Mouse (Mus musculus) G1E-ER4 (cell line): ENCODE results near the gene Lmtk2. TPM values are rescaled to one million over a fixed set of nuclear protein-coding genes. Genes with fewer than 3 reads are reported as not detected.

Experiments used
- GATA1 ChIP-seq: IDR thresholded peaks from one replicate; pipeline ENCODE4 v1.8.0; 2012; ENCODE audit warnings: low read length, inconsistent platforms
- polyA plus RNA-seq: library from polyadenylated mRNA; stranded (reverse); fragments of >175 nt; gene quantifications from 2 replicates; pipeline ENCODE4 v1.2.3, GENCODE M21; 2012

The Lmtk2 gene
- polyA plus RNA-seq, 1 experiment = 6.3 TPM

DNA sequence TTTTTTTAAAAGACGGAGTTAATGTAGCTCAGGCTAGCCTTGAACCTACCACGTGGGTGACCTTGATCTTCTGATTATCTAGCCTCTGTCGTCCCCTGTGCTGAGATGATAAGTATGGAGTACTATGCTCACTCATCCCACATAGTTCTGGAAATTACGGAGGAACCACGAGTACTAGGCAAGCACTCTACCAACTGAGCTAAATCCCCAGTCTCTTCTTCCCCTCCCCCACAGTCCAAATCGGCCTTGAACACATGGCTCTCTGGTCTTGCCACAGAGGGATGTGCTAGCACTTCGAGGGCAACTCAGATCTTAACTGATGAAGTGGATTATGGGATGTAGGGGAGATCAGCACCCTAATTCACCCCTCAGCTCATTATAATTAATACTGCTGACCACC, 117.8 kb downstream of the Lmtk2 start:
- TF ChIP-seq GATA1 = no peak

DNA sequence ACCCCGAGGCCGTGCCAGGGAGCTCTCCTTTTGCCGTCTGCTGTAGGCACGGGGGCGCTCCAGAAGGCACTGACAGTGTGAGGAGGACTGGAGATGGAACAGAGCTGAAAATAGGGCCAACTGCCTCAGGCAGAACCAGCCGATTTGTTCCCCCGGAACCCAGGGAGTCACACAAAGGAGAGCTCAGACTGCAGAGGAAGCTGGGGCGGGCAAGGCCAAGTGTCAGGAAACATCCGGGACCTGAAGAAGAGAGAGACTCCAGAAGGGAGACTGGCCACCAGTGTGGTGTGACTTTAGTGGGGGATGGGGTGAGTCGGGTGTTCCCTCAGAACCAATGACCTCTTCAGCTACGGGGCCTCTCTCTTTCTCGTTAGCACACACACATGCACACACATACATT, 119.1 kb downstream of the Lmtk2 start:
- TF ChIP-seq GATA1 = no peak

DNA sequence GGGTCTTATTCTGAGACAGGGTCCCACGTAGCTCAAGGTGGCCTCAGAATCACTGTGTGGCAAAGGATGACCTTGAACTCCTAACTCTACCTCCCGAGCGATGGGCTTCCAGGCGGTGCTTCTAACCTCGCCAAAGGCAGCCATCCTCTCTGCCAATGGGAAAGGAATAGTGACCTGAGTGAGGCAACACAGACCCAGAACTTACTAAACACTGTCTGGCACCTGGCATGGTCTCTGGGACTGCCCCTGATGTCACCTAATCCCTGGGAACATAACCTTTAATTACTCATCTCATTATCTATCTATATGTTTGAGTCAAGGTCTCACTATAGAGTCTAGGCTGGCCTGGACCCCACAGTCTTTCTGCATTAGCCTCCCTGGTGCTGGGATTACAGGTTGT, 119.7 kb downstream of the Lmtk2 start:
- no peak for TF ChIP-seq GATA1

DNA sequence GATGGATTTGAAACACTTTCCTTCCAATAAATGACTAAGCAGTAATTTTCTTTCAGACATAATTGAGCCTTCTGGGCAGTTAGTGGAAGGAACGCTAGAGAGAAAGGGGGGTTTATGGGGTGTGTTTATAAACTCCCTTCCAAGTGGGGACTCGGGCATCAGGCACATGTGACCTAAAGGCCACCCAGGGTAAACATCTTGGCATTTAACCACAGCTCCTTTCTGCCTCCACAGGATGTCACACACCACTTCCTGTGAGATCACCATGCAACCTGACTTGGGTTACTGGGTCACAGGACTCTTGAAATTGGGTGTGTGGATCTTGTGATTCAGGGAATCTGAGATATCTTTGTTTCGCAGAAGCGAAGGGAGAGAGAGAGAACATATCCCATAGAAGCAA, 121.1 kb downstream of the Lmtk2 start:
- TF ChIP-seq GATA1 = no peak

DNA sequence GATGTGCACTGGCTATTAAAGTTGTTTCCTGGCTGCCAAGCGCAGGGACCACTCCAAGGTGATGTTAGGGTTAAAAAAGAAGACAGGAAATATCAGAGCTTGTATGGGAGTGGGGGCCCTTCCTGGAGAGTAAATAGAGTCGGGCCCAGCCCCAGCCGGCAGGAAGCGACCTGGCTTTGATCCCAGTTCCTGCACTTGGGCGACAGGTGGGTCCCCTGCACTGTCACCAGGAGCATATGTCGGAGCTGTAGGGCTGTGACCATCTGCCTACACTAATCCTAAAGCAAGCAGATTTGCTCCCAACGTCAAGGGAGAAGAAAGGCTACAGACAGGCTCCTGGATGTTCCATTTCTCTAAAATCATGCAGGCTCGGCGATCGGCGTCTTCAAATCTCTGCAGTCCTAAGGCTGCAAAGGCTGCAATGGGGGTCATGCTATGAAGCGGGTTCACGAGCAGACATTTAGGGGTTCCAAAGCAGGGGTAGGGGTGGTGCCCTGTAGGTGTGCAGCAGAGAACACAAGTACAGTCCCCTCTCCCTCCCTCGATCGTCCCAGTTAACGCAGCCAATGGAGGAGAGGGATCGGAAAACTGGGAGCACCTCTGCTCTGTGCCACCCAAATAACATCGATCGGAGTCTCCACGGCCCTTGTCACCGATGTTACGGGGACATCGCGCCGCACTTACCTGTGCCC, 122.7 kb downstream of the Lmtk2 start:
- no peak for TF ChIP-seq GATA1

DNA sequence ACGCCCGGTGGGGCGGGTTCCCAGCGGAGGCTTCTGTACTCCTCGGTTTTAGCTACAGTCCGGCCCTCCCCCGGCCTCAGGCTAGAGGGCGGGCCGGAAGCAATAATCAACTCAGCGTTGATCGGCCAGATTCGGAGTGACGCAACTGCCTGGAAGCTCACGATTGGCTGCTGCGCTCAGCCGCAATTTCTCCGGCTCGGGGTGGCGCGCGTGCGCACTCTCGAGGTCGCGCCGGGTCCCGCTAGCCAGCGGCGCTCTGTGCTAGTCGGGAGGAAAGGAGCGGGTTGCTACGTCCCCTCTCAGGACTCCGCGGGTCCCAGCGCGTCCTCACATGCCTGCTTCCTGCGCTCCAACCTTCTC, 123.2 kb downstream of the Lmtk2 start, which contains the start of gene Tecpr1:
Gene Tecpr1, minus strand, starts transcription at position 113 of the 360 bp plus-strand sequence.
- TF ChIP-seq GATA1 = no peak

DNA sequence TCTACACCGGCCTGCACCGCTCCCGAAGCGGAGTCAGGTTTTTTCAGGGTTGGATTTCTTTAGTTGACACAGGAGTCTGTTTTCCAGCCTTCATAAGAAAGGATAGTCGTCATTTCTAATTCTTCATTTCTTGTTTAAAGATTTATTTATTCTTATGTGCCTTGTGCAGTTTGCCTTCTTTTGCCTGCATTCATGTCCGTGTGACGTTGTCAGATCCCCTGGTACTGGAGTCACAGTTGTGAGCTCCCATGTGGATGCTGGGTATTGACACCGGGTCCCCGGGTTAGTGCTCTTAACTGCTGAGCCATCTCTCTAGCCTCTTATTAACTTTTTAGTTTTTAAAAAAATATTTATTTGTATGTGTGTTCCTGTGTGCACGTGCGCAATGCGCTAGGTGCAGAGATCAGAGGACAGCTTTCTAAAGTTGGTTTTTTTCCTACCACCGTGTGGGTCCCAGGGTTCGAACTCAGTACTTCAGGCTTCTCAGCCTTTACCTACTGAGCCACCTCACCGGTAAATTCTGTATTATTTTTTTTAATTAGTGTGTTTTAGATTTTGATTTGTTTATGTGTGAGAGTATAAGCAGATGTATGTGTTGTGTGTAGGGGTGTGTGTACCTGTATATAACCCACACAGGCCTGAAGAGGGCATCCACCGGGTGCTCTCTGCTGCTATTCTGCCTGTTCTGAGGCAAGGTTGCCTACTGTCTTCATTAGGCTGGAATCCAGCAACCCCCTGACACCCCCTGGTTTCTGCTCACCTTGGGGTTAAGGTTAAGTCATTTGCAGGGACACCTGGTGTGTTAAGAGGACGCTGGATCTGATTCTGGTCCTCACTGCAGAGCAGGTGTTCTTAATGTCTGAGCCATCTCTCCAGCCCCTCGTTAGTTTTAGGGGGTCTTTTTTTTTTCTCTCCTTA, 123.9 kb downstream of the Lmtk2 start:
- no peak for TF ChIP-seq GATA1

DNA sequence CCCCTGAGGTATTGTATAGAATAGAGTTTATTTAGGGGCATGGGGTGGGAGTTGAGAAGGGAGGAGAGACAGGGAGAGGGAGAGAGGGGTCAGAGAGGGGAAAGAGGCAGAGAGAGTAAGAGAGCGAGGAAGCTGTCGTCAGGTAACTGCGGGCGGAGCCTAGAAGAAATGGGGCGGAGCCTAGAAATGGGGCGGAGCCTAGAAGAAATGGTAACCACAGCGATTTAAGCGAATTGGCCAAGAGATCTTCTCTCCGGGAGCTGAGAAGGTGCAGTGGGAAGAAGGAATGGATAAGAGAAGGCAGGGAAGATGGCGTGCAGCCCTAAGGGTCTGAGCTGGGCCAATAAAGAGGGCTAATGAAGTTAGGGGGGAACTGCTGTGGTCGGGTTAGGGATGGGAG, 126.0 kb downstream of the Lmtk2 start:
- no peak for TF ChIP-seq GATA1

DNA sequence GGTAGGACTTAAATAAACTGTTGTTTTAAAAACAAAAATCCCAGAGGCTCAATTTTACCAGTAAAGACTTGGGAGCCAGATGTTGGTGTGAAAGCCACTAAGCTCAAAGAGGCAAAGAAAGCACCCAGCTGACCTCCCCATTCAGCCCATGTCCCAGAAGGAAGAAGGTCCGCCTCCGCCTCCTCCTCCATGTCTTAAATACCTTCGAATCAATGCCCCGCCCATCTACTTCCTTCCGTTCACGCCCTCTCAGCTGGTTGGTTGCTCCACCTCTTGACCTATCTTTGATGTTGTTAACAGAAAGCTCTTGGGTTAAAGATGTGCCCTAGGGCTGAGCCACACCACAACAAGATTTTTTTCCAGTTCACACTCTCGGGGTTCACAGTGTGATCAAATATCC, 130.0 kb downstream of the Lmtk2 start:
- TF ChIP-seq GATA1 = no peak

DNA sequence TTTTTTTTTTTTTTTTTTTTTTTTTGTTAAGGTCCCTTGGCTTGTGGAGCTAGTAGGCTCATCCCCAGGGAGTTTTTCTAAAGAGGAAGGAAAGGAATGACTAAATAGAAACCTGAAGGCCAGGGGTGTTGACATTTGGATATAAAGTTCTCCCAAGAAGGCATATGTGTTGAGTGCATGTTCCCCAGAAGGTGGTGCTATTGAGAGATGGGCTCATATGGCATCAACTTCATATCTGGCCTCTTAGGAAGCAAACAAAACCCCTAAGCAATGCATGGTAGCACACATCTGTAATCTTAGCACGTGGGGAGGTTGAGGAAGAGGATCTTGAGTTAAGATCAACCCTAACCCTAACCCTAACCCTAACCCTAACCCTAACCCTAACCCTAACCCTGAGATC, 131.2 kb downstream of the Lmtk2 start:
- no peak for TF ChIP-seq GATA1

DNA sequence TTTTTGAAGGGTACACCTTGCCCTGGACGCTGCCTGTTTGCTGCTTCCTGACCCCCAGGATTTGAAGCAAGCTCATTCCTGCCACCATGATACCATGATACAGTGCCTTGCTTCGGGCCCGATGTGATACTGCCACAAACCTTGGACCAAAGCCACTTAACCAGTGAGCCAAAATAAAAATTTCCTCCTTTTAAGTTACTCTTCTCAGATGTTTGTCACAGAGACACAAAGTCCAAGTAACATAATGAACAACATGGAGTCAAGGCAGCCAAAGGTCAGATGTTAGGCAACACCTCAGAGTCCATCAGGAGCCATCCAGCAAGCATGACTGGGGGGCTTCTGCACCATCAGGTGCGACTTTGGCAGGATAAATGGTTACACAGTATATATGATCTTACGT, 132.3 kb downstream of the Lmtk2 start:
- TF ChIP-seq GATA1 = no peak

DNA sequence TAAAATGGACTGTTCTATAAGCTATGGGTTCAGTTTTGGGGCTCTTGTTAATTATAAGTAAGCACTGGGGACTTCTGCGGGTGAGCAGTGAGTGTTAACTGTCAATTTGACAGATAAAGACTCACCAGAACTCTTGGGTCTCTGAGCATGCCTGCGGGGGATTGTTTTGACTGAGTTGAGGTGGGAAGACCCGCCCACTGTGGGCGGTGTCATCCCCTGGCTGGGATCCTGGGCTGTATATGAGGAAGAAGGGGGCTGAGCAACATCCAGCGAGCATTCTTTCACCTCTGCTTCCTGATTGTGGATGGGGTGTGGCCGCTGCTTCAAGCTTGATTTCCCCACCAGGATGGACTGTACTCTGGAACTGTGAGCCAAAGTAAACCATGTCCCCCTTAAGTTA, 134.0 kb downstream of the Lmtk2 start:
- no peak for TF ChIP-seq GATA1

DNA sequence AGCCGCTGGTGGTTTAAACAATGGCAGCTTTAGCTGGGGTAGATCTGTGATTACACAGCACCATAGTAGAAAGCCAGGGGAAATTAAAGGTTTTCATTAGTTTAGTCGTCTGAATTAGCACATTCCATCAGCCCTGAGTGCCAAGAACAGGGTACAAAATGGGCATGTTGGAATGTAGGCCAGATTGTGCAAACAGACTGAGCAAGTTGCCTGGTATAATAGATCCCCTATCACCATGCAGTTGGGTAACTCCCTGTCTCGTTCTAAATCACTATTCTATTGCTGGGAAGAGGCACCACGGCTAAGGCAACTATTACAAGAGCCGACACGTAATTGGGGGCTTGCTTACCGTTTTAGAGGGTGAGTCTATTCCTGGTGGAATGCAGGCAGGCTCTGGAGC, 134.5 kb downstream of the Lmtk2 start:
- no peak for TF ChIP-seq GATA1

Other genes starting within 250 kb of the Lmtk2 start
- gene Ankrd61, start 202.8 kb upstream of the Lmtk2 start, polyA plus RNA-seq = 0.03 and 0.11 TPM in 2 replicates
- gene Aimp2, start 190.6 kb upstream of the Lmtk2 start, polyA plus RNA-seq = 119 and 129 TPM in 2 replicates
- gene Pms2, start 190.5 kb upstream of the Lmtk2 start, polyA plus RNA-seq = 0.70 and 1.4 TPM in 2 replicates
- not detected in 2 replicates for gene Gm42421, start 172.3 kb upstream of the Lmtk2 start, polyA plus RNA-seq
- not detected in 2 replicates for gene Rsph10b, start 167.4 kb upstream of the Lmtk2 start, polyA plus RNA-seq
- gene Ccz1, start 85.6 kb upstream of the Lmtk2 start, polyA plus RNA-seq = 62.8 and 74.6 TPM in 2 replicates
- not detected in 2 replicates for gene Ocm, start 73.8 kb upstream of the Lmtk2 start, polyA plus RNA-seq
- 0.44 and 0.55 TPM in 2 replicates for gene Bhlha15, start 89.8 kb downstream of the Lmtk2 start, polyA plus RNA-seq
- 5.4 and 5.9 TPM in 2 replicates for gene Tecpr1, start 123.2 kb downstream of the Lmtk2 start, polyA plus RNA-seq
- gene Bri3, start 144.0 kb downstream of the Lmtk2 start, polyA plus RNA-seq = 65.7 and 69.0 TPM in 2 replicates